Mouse (Mus musculus): ENCODE data around the gene Ddc.

DNA sequence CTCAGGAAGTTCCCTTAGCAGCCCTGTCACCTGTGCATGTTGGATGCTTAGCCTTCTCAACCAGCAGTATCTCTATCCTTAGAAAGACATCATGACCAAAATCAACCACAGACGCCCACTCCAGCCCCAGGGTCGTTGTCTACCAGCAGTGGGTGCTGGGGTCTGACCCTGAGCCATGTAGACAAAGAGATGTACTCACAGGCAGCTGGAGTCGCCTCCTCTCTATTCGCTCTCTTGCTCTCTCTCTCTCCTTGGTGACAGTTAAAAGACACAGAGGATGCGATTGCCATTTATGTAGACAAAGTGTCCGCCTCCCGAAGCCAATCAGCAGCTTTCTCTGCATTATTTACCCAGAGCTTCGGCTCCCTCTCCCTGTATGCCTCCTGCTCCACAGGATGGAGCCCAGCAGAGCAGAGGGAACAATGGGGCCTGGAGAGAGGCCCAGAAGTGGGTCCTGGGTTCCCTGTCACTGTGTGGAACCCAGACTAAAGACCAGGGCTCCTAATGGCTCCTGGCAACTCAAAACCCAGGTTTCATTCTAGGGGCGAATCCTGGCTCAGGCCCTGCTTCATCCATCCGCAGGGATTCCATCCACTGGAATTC is 7.7 kb downstream of the Ddc start:
- no peak for TF ChIP-seq POLR2A (IDR thresholded peaks at IDR 0.05; ENCODE audit: low read depth, low read length)
- no peak for TF ChIP-seq CTCF (IDR thresholded peaks at IDR 0.05; ENCODE audit: extremely low read depth, insufficient read length, insufficient replicate concordance, low read depth, low read length)

All from small intestine, adult 2 months (tissue).